Mouse (Mus musculus): Measurements from ENCODE around the gene Barhl2. TPM values are rescaled to one million over a fixed set of nuclear protein-coding genes. Genes with fewer than 3 reads are reported as not detected.
A peak's percentile ranks its signal among the peaks of the same experiment; 100 is the strongest.

Gene Barhl2
- polyA plus RNA-seq, 1 experiment = 33.4 TPM

- Histone ChIP-seq H3K4me3 (replicated peaks; ENCODE audit: insufficient read depth, low read depth, low read length) (peak overlapping the region; percentile 89), H3K27me3 (ENCODE audit: control insufficient read depth, insufficient read depth, low read length) (no peaks in the 10 kb centered on the region), H3K27ac (ENCODE audit: insufficient read depth, low read length) (peak overlapping the region; percentile 97), H3K4me1 (ENCODE audit: control insufficient read depth, insufficient read depth, low read length) (peaks cover 6% of the 10 kb centered on the region)
- no peak for TF ChIP-seq POLR2A (IDR thresholded peaks at IDR 0.05; ENCODE audit: borderline replicate concordance, insufficient read depth, low read length)
- no peak for TF ChIP-seq CTCF (IDR thresholded peaks at IDR 0.05; ENCODE audit: borderline replicate concordance, insufficient read depth, low read depth, low read length)
- peak; percentile 73 to 79 for DNase-seq
- WGBS = 1% methylated on average over 13 of the region's 13 CpGs
Observed at GRCm38 (mm10) chr5:106453886-106454321, 4.1 kb downstream of the Barhl2 start.

DNA sequence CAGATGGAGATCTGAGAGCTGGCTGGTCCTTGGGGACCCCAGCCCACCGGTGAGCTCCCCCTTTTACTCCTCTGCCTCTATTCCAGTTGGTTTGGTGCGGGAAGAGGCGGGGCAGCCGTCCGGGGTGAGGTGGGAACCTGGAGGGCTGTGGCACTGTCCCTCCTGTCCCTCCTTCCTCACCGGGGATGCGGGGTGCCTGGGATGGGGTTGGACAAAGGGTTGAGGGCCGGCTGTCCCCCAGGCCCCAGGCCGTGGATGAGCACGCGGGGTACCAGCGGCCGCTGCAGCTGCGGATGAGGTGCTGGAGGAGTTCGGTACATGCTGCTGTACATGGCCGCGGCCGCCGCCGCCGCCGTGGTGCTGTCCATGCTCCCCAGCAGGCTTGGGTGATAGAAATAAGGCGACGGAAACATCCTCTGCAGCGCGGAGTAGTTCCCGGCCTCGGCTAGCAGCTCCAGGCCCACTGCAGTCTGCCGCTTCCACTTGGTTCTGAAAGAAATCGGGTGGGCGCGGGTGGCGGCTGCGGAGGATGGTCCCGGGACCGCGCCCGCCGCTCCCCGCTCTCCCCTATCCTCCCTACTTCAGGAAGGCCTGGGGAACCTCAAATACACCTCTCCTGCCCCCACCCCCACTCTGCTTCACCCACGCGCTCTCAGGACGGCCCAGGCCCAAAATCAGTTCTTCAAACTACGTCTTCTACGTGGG lies 4.6 kb downstream of the Barhl2 start:
- Histone ChIP-seq H3K4me1 (ENCODE audit: control insufficient read depth, insufficient read depth, low read length) (peaks cover 10% of the 10 kb centered on the region), H3K27me3 (ENCODE audit: control insufficient read depth, insufficient read depth, low read length) (no peaks in the 10 kb centered on the region), H3K27ac (ENCODE audit: insufficient read depth, low read length) (peak overlapping the region; percentile 97), H3K4me3 (replicated peaks; ENCODE audit: insufficient read depth, low read depth, low read length) (peak overlapping the region; percentile 89)
- peak; percentile 61 to 80 for DNase-seq
- 1% methylated on average over 45 of the region's 45 CpGs for WGBS
- TF ChIP-seq POLR2A (IDR thresholded peaks at IDR 0.05; ENCODE audit: borderline replicate concordance, insufficient read depth, low read length) (no peak; the same call in 1 of the 2 replicates), CTCF (IDR thresholded peaks at IDR 0.05; ENCODE audit: borderline replicate concordance, insufficient read depth, low read depth, low read length) (no peak)

DNA sequence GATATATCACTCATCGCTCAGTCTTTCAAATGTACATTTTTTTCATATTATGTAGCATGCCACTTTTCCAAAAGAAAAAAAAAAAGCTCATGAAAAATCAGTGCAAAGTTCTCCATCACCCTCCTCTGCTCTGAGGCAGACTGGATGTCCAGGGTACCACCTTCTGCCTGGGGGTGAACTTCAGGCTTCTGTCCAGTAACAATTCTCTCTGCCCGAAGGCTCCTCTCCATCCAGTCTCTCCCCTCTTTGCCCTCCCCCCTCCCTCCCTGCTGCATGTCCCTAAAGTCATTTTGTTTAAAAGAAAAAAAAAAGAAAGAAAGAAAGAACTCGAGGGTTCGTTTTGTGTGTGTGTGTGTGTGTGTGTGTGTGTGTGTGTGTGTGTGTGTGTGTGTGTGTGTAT lies 5.3 kb downstream of the Barhl2 start:
- Histone ChIP-seq H3K4me1 (ENCODE audit: control insufficient read depth, insufficient read depth, low read length) (peaks cover 10% of the 10 kb centered on the region), H3K4me3 (replicated peaks; ENCODE audit: insufficient read depth, low read depth, low read length) (peak overlapping the region; percentile 89), H3K27me3 (ENCODE audit: control insufficient read depth, insufficient read depth, low read length) (no peaks in the 10 kb centered on the region), H3K27ac (ENCODE audit: insufficient read depth, low read length) (peak overlapping the region; percentile 97)
- DNase-seq = peak; percentile 42 to 61
- TF ChIP-seq CTCF (IDR thresholded peaks at IDR 0.05; ENCODE audit: borderline replicate concordance, insufficient read depth, low read depth, low read length) = no peak
- no peak for TF ChIP-seq POLR2A (IDR thresholded peaks at IDR 0.05; ENCODE audit: borderline replicate concordance, insufficient read depth, low read length)
- 6% methylated on average over 4 of the region's 4 CpGs for WGBS

GRCm38 (mm10) chr5:106451681-106452440 lies 6.1 kb downstream of the Barhl2 start:
- H3K4me1 ChIP-seq (ENCODE audit: control insufficient read depth, insufficient read depth, low read length) = peaks cover 10% of the 10 kb centered on the region
- under 1% methylated on average over 32 of the region's 32 CpGs for WGBS
- TF ChIP-seq CTCF (IDR thresholded peaks at IDR 0.05; ENCODE audit: borderline replicate concordance, insufficient read depth, low read depth, low read length) = no peak
- 0 out of 2 replicates have a peak, but pooled peaks have one; percentile 11 for TF ChIP-seq POLR2A (IDR thresholded peaks at IDR 0.05; ENCODE audit: borderline replicate concordance, insufficient read depth, low read length)
- DNase-seq = peak; percentile 65 to 78
- peak overlapping the region; percentile 89 for H3K4me3 ChIP-seq (replicated peaks; ENCODE audit: insufficient read depth, low read depth, low read length)
- H3K27me3 ChIP-seq (ENCODE audit: control insufficient read depth, insufficient read depth, low read length) = no peaks in the 10 kb centered on the region
- peak overlapping the region; percentile 90 for H3K27ac ChIP-seq (ENCODE audit: insufficient read depth, low read length)

- TF ChIP-seq CTCF (IDR thresholded peaks at IDR 0.05; ENCODE audit: borderline replicate concordance, insufficient read depth, low read depth, low read length) (no peak), POLR2A (IDR thresholded peaks at IDR 0.05; ENCODE audit: borderline replicate concordance, insufficient read depth, low read length) (no peak)
- Histone ChIP-seq H3K27me3 (ENCODE audit: control insufficient read depth, insufficient read depth, low read length) (no peaks in the 10 kb centered on the region), H3K27ac (ENCODE audit: insufficient read depth, low read length) (peak overlapping the region; percentile 90), H3K4me1 (ENCODE audit: control insufficient read depth, insufficient read depth, low read length) (peaks cover 13% of the 10 kb centered on the region), H3K4me3 (replicated peaks; ENCODE audit: insufficient read depth, low read depth, low read length) (peak overlapping the region; percentile 16)
- peak; percentile 46 to 50 for DNase-seq
- 34% methylated on average over 5 of the region's 5 CpGs for WGBS
Observed at GRCm38 (mm10) chr5:106450426-106451160, 7.4 kb downstream of the Barhl2 start.

- H3K4me3 ChIP-seq (replicated peaks; ENCODE audit: insufficient read depth, low read depth, low read length) = no peak overlapping the region
- no peak overlapping the region; the same call in 1 of the 2 replicates for H3K27ac ChIP-seq (ENCODE audit: insufficient read depth, low read length)
- H3K4me1 ChIP-seq (ENCODE audit: control insufficient read depth, insufficient read depth, low read length) = peaks cover 16% of the 10 kb centered on the region
- TF ChIP-seq POLR2A (IDR thresholded peaks at IDR 0.05; ENCODE audit: borderline replicate concordance, insufficient read depth, low read length) = no peak
- TF ChIP-seq CTCF (IDR thresholded peaks at IDR 0.05; ENCODE audit: borderline replicate concordance, insufficient read depth, low read depth, low read length) = no peak
- 48% methylated on average over 4 of the region's 4 CpGs for WGBS
- no peaks in the 10 kb centered on the region for H3K27me3 ChIP-seq (ENCODE audit: control insufficient read depth, insufficient read depth, low read length)
- DNase-seq = peak in 1 of 2 experiments; percentile 22
Observed at GRCm38 (mm10) chr5:106449720-106450425, 8.1 kb downstream of the Barhl2 start.

DNA sequence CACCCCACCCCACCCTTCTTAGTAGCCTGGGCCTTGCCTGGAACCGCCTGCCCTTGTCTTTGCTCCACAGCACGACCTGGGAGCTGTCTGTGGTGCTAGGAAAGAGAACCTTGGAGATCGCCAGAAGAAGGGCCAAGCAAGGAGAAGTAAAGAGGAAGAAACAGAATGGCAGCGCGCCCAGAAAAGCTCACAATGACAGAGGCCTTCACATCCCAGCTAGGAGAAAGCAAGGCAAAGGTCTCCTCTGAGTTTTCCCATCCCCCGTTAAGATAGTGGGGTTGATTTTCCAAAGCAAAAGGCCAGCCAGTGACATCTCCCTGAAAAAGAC lies 9.2 kb downstream of the Barhl2 start:
- TF ChIP-seq POLR2A (IDR thresholded peaks at IDR 0.05; ENCODE audit: borderline replicate concordance, insufficient read depth, low read length) (no peak), CTCF (IDR thresholded peaks at IDR 0.05; ENCODE audit: borderline replicate concordance, insufficient read depth, low read depth, low read length) (no peak)
- Histone ChIP-seq H3K27me3 (ENCODE audit: control insufficient read depth, insufficient read depth, low read length) (no peaks in the 10 kb centered on the region), H3K27ac (ENCODE audit: insufficient read depth, low read length) (no peak overlapping the region), H3K4me3 (replicated peaks; ENCODE audit: insufficient read depth, low read depth, low read length) (no peak overlapping the region), H3K4me1 (ENCODE audit: control insufficient read depth, insufficient read depth, low read length) (peaks cover 16% of the 10 kb centered on the region)
- WGBS = 47% methylated on average over 6 of the region's 6 CpGs
- DNase-seq = peak; percentile 51

All from cerebellum, adult 2 months (tissue).